In the genomic region with DNA sequence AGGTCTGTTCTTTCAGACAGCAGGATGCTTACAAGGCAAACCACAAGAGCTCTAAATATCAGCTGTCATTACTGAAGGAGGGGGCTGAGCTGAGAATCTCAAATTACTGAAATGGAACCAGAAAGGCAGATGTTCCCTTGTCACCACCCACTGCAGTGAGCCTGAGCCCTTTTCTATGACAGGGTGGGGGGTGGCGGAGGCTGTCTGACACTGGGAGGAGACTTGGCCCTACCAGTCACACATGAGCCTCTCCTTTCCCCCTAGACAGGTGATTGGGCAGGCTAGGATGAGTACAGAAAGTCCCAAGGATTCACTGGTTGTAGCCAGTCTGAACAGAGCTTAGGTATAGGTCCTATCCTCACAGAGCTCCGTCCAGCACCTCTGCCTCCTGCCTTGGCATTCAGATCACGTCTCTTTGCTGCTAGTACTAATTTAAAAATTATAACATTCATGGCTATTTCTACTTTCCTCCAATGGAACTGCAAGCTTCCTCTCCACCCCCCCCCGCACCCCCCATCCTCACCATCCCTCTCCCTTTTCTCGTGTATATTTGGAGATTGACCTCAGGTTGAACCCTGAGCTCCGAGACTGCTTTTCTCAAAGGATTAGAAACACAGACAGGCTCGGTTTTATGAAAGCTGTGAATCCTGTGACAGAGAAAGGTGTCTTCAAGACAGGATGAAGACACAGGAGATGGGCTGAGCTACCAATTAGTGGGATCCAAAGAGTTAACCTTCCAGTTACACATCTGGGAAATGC, we compare ENCODE assay signal across 9 mouse cellular contexts.
DNase-seq lines count a peak whose midpoint lies in the region; ATAC-seq and TF ChIP-seq lines count a peak whose summit lies in the region.
"Had no signal": no experiment of that assay in that cellular context is flagged by ENCODE, and none has a peak within 500 bp of the region (broad histone marks: within the 10 kb centered on the region; RNA-seq: fewer than 3 reads in every experiment).

No protein-coding gene starts in this region.

- no peak overlapping the region for H3K4me3 ChIP-seq in embryonic facial prominence, embryonic 12.5 days
- H3K4me3 ChIP-seq in hindbrain, embryonic 15.5 days, result no peak overlapping the region
- no peak overlapping the region for H3K4me3 ChIP-seq in midbrain, embryonic 11.5 days (ENCODE audit: low read depth, low read length)
- no peak overlapping the region for H3K4me3 ChIP-seq in stomach, postnatal 0 days (ENCODE audit: low read depth, low read length)
- no peak overlapping the region for H3K4me3 ChIP-seq in lung, postnatal 0 days (ENCODE audit: low read depth, low read length)

- peak; percentile 73 for ATAC-seq in embryonic facial prominence, embryonic 12.5 days (ENCODE audit: insufficient number of reproducible peaks, insufficient read depth, low FRiP score, low TSS enrichment)
- ATAC-seq in hindbrain, embryonic 15.5 days (ENCODE audit: low FRiP score, low read depth), result peak; percentile 66; the same call in 1 of the 2 replicates
- peak; percentile 48; the same call in 1 of the 2 replicates for ATAC-seq in midbrain, embryonic 11.5 days (ENCODE audit: low FRiP score)
- ATAC-seq in stomach, postnatal 0 days (ENCODE audit: low FRiP score, low TSS enrichment), result no peak
- ATAC-seq in lung, postnatal 0 days, result no peak

- H3K4me2 ChIP-seq in embryonic facial prominence, embryonic 12.5 days (replicated peaks), result no peak overlapping the region; the same call in 1 of the 2 replicates
- H3K4me2 ChIP-seq in hindbrain, embryonic 15.5 days, result no peak overlapping the region
- H3K4me2 ChIP-seq in midbrain, embryonic 11.5 days, result no peak overlapping the region
- H3K4me2 ChIP-seq in stomach, postnatal 0 days (replicated peaks; ENCODE audit: low read depth), result no peak overlapping the region
- H3K4me2 ChIP-seq in lung, postnatal 0 days (replicated peaks; ENCODE audit: low read depth, low read length), result no peak overlapping the region

- TF ChIP-seq CTCF in stomach, postnatal 0 days (IDR thresholded peaks at IDR 0.05; ENCODE audit: low read depth), result no peak
- TF ChIP-seq CTCF in lung, postnatal 0 days (IDR thresholded peaks at IDR 0.05), result no peak

- peaks cover 34% of the 10 kb centered on the region for H3K4me1 ChIP-seq in embryonic facial prominence, embryonic 12.5 days
- H3K4me1 ChIP-seq in hindbrain, embryonic 15.5 days (replicated peaks), result peaks cover 23% of the 10 kb centered on the region
- peaks cover 8% of the 10 kb centered on the region for H3K4me1 ChIP-seq in midbrain, embryonic 11.5 days (ENCODE audit: control insufficient read depth, insufficient read depth, low read length)
- H3K4me1 ChIP-seq in stomach, postnatal 0 days (replicated peaks; ENCODE audit: control insufficient read depth, insufficient read depth), result no peaks in the 10 kb centered on the region
- no peaks in the 10 kb centered on the region for H3K4me1 ChIP-seq in lung, postnatal 0 days (ENCODE audit: insufficient read depth, low read depth, low read length)

- H3K9me3 ChIP-seq in embryonic facial prominence, embryonic 12.5 days, result no peaks in the 10 kb centered on the region
- no peaks in the 10 kb centered on the region for H3K9me3 ChIP-seq in hindbrain, embryonic 15.5 days
- no peaks in the 10 kb centered on the region for H3K9me3 ChIP-seq in midbrain, embryonic 11.5 days (ENCODE audit: control insufficient read depth, low read length)
- no peaks in the 10 kb centered on the region for H3K9me3 ChIP-seq in stomach, postnatal 0 days (ENCODE audit: control insufficient read depth, low read length)
- no peaks in the 10 kb centered on the region for H3K9me3 ChIP-seq in lung, postnatal 0 days (ENCODE audit: low read length)

- 23% methylated on average over 7 of the region's 7 CpGs for WGBS in embryonic facial prominence, embryonic 12.5 days
- 40% methylated on average over 7 of the region's 7 CpGs for whole genome bisulfite sequencing in hindbrain, embryonic 15.5 days
- WGBS in midbrain, embryonic 11.5 days, result 38% methylated on average over 7 of the region's 7 CpGs
- WGBS in stomach, postnatal 0 days, result 31% methylated on average over 7 of the region's 7 CpGs
- whole genome bisulfite sequencing in lung, postnatal 0 days, result 20% methylated on average over 7 of the region's 7 CpGs

- peak overlapping the region; percentile 19; the same call in 1 of the 2 replicates for H3K27ac ChIP-seq in embryonic facial prominence, embryonic 12.5 days
- H3K27ac ChIP-seq in hindbrain, embryonic 15.5 days (replicated peaks), result peak overlapping the region; percentile 49; the same call in 1 of the 2 replicates
- H3K27ac ChIP-seq in midbrain, embryonic 11.5 days (ENCODE audit: low read depth, low read length), result no peak overlapping the region
- H3K27ac ChIP-seq in stomach, postnatal 0 days (replicated peaks), result no peak overlapping the region
- H3K27ac ChIP-seq in lung, postnatal 0 days (ENCODE audit: low read length), result no peak overlapping the region
- H3K27ac ChIP-seq: liver, embryonic 14.5 days had no signal

- no peaks in the 10 kb centered on the region for H3K27me3 ChIP-seq in embryonic facial prominence, embryonic 12.5 days
- no peaks in the 10 kb centered on the region for H3K27me3 ChIP-seq in hindbrain, embryonic 15.5 days
- no peaks in the 10 kb centered on the region for H3K27me3 ChIP-seq in midbrain, embryonic 11.5 days (ENCODE audit: control insufficient read depth, insufficient read depth, low read length)
- no peaks in the 10 kb centered on the region for H3K27me3 ChIP-seq in stomach, postnatal 0 days (ENCODE audit: control insufficient read depth, insufficient read depth, low read length)
- no peaks in the 10 kb centered on the region for H3K27me3 ChIP-seq in lung, postnatal 0 days (replicated peaks; ENCODE audit: insufficient read depth, low read length)

- H3K9ac ChIP-seq in embryonic facial prominence, embryonic 12.5 days, result no peak overlapping the region
- no peak overlapping the region for H3K9ac ChIP-seq in hindbrain, embryonic 15.5 days
- H3K9ac ChIP-seq in midbrain, embryonic 11.5 days (ENCODE audit: low read length), result no peak overlapping the region; the same call in 1 of the 2 replicates
- no peak overlapping the region for H3K9ac ChIP-seq in stomach, postnatal 0 days (ENCODE audit: low read length)
- H3K9ac ChIP-seq in lung, postnatal 0 days (replicated peaks; ENCODE audit: low read depth), result no peak overlapping the region
- H3K9ac ChIP-seq: liver, embryonic 14.5 days had no signal

- TF ChIP-seq EP300 in stomach, postnatal 0 days (optimal IDR thresholded peaks at IDR 0.05), result no peak
- no peak for TF ChIP-seq EP300 in lung, postnatal 0 days (IDR thresholded peaks at IDR 0.05)

- peak; percentile 2 for DNase-seq in gastrocnemius, adult 18-20 months (ENCODE audit: low spot score)
- no peak for DNase-seq in gastrocnemius, adult 8-10 months (ENCODE audit: low spot score in 2 of 2)
- DNase-seq in midbrain, embryonic 11.5 days (ENCODE audit: low spot score, missing footprints), result no peak
- DNase-seq in stomach, postnatal 0 days (ENCODE audit: low spot score), result no peak
- DNase-seq in spleen, postnatal 10 days (ENCODE audit: low spot score in 2 of 2), result no peak
- no peak for DNase-seq in lung, postnatal 0 days (ENCODE audit: low spot score)

- H3K36me3 ChIP-seq in embryonic facial prominence, embryonic 12.5 days, result no peaks in the 10 kb centered on the region
- H3K36me3 ChIP-seq in hindbrain, embryonic 15.5 days, result no peaks in the 10 kb centered on the region
- no peaks in the 10 kb centered on the region for H3K36me3 ChIP-seq in midbrain, embryonic 11.5 days (ENCODE audit: control insufficient read depth, insufficient read depth, low read length)
- no peaks in the 10 kb centered on the region for H3K36me3 ChIP-seq in stomach, postnatal 0 days (ENCODE audit: control insufficient read depth, insufficient read depth, low read length)
- no peaks in the 10 kb centered on the region for H3K36me3 ChIP-seq in lung, postnatal 0 days (ENCODE audit: insufficient read depth, low read length)

Comparison
In these comparisons a context has a peak if more than half of its experiments do, and no peak if none do; other contexts are left out.
1. ATAC-seq: peak in embryonic facial prominence, embryonic 12.5 days (single experiment), hindbrain, embryonic 15.5 days (single experiment) and midbrain, embryonic 11.5 days (single experiment); none in stomach, postnatal 0 days (single experiment) and lung, postnatal 0 days (single experiment).
2. H3K27ac ChIP-seq: peak in embryonic facial prominence, embryonic 12.5 days (single experiment) and hindbrain, embryonic 15.5 days (single experiment); none in midbrain, embryonic 11.5 days (single experiment), stomach, postnatal 0 days (single experiment) and lung, postnatal 0 days (single experiment).